Mouse (Mus musculus): Measurements from ENCODE around the gene Dnajb11. TPM values are rescaled to one million over a fixed set of nuclear protein-coding genes. Genes with fewer than 3 reads are reported as not detected.

Dnajb11 gene
- polyA plus RNA-seq, 1 experiment from 2014 or later: 89.5 TPM

DNA sequence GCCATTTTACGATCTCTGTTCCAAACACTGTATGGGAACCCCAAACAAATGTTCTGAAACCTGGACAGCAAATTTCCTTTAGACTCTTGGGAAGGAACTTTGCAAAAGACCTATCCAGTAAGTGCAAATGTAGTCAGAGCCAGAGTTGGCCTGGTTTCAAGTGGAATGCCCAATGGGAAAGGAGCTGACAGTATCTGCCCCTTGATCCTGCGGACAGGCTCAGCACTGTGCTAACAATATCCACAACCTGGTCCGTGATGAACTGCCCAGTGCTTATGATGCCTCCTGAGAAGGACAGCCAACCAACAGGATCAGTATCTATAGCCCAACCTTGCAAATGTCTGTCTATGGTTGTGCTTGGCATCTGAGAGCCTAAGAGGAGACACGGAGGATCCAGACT lies 12.2 kb upstream of the Dnajb11 start:
- no peak overlapping the region for H3K4me3 ChIP-seq (replicated peaks; ENCODE audit: low read depth, low read length)
- H3K9me3 ChIP-seq (ENCODE audit: control insufficient read depth, low read length): no peaks in the 10 kb centered on the region
- 87% methylated on average over 4 of the region's 4 CpGs for WGBS
- no peak for DNase-seq
- no peaks in the 10 kb centered on the region; the same call in 1 of the 2 replicates for H3K4me1 ChIP-seq (ENCODE audit: control insufficient read depth, insufficient read depth, low read length)
- H3K27ac ChIP-seq (replicated peaks; ENCODE audit: low read depth, low read length): no peak overlapping the region
- no peak overlapping the region for H3K4me2 ChIP-seq (ENCODE audit: low read length)
- no peak for ATAC-seq (ENCODE audit: low FRiP score, low TSS enrichment)
- H3K9ac ChIP-seq (replicated peaks; ENCODE audit: low read length): no peak overlapping the region
- no peaks in the 10 kb centered on the region for H3K27me3 ChIP-seq (ENCODE audit: control insufficient read depth, insufficient read depth, low read length)
- H3K36me3 ChIP-seq (ENCODE audit: control insufficient read depth, insufficient read depth, low read length): no peaks in the 10 kb centered on the region

DNA sequence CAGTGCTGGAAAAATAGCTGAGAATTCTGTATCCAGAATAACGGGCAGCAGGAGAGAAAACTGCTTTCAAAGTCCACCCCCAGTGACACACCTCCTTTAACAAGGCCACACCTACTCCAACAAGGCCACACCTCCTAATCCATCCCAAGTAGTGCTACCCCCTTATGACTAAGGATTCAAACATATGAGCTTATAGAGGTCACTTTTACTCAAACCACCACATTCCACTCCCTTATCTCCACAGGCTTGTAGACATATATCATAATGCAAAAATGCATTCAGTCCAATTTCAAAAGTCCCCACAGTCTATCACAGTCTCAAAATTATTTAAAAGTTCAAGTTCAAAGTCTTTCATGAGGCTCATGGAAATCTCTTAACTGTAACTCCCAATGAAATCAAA lies 10.0 kb upstream of the Dnajb11 start:
- DNase-seq: no peak
- H3K4me1 ChIP-seq (ENCODE audit: control insufficient read depth, insufficient read depth, low read length): no peaks in the 10 kb centered on the region; the same call in 1 of the 2 replicates
- no peaks in the 10 kb centered on the region for H3K36me3 ChIP-seq (ENCODE audit: control insufficient read depth, insufficient read depth, low read length)
- no peaks in the 10 kb centered on the region for H3K27me3 ChIP-seq (ENCODE audit: control insufficient read depth, insufficient read depth, low read length)
- H3K9me3 ChIP-seq (ENCODE audit: control insufficient read depth, low read length): no peaks in the 10 kb centered on the region
- WGBS: 86% methylated on average over 1 of the region's 1 CpGs
- H3K27ac ChIP-seq (replicated peaks; ENCODE audit: low read depth, low read length): no peak overlapping the region
- H3K4me3 ChIP-seq (replicated peaks; ENCODE audit: low read depth, low read length): no peak overlapping the region
- no peak overlapping the region for H3K9ac ChIP-seq (replicated peaks; ENCODE audit: low read length)
- no peak for ATAC-seq (ENCODE audit: low FRiP score, low TSS enrichment)
- H3K4me2 ChIP-seq (ENCODE audit: low read length): no peak overlapping the region

DNA sequence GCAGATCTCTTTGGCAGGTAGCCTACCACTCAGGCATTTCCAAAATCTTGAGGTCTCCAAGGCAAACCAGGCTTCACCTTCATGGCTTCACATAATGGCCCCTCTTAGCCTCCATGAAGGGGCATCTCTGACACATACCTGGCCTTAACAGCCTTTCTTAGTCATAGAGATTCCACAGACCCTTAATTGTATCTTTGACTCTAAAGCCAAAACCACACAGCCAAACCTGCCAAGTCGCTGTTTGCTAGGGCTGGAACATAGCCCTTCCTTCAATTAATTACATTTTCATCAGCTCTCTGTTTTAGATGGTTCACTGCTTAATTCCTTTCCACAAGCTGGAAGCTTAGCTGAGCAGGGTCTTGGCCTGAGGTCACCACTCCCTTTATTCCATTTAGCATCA lies 9.3 kb upstream of the Dnajb11 start:
- no peak for DNase-seq
- 98% methylated on average over 1 of the region's 1 CpGs for WGBS
- no peak overlapping the region for H3K4me3 ChIP-seq (replicated peaks; ENCODE audit: low read depth, low read length)

DNA sequence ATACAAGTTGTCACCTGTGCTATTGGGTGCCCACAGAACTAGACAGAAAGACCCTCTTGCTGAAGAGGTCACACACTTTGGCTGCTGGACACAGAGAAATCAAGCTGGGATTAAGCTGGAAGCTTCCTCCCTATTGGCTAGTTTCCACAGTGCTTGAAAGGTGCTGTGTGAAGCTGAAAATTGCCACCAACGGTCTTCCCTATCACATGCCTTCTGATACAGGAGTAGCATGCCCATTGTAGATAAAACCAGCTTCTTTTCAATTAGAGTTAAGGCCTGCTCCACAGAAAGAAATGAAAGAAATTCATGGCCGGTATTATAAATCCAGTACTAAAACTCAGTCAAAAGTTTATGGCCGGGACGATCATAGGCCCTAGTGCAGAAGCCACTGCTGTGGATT lies 4.9 kb upstream of the Dnajb11 start:
- ATAC-seq (ENCODE audit: low FRiP score, low TSS enrichment) (no peak), DNase-seq (no peak)
- 94% methylated on average over 4 of the region's 4 CpGs for WGBS
- Histone ChIP-seq H3K4me2 (ENCODE audit: low read length) (no peak overlapping the region), H3K9me3 (ENCODE audit: control insufficient read depth, low read length) (no peaks in the 10 kb centered on the region), H3K4me3 (replicated peaks; ENCODE audit: low read depth, low read length) (no peak overlapping the region), H3K4me1 (ENCODE audit: control insufficient read depth, insufficient read depth, low read length) (peaks cover 9% of the 10 kb centered on the region), H3K27me3 (ENCODE audit: control insufficient read depth, insufficient read depth, low read length) (no peaks in the 10 kb centered on the region), H3K36me3 (ENCODE audit: control insufficient read depth, insufficient read depth, low read length) (0 out of 2 replicates have a peak, but pooled peaks cover 6% of the 10 kb centered on the region), H3K9ac (replicated peaks; ENCODE audit: low read length) (no peak overlapping the region), H3K27ac (replicated peaks; ENCODE audit: low read depth, low read length) (no peak overlapping the region)

More for the DNA sequence above, 9.3 kb upstream of the Dnajb11 start:
- no peak overlapping the region for H3K27ac ChIP-seq (replicated peaks; ENCODE audit: low read depth, low read length)
- no peaks in the 10 kb centered on the region for H3K27me3 ChIP-seq (ENCODE audit: control insufficient read depth, insufficient read depth, low read length)
- H3K4me1 ChIP-seq (ENCODE audit: control insufficient read depth, insufficient read depth, low read length): no peaks in the 10 kb centered on the region; the same call in 1 of the 2 replicates
- no peak overlapping the region for H3K4me2 ChIP-seq (ENCODE audit: low read length)
- no peak overlapping the region for H3K9ac ChIP-seq (replicated peaks; ENCODE audit: low read length)
- H3K9me3 ChIP-seq (ENCODE audit: control insufficient read depth, low read length): no peaks in the 10 kb centered on the region
- no peak for ATAC-seq (ENCODE audit: low FRiP score, low TSS enrichment)
- 0 out of 2 replicates have a peak, but pooled peaks cover 1% of the 10 kb centered on the region for H3K36me3 ChIP-seq (ENCODE audit: control insufficient read depth, insufficient read depth, low read length)

DNA sequence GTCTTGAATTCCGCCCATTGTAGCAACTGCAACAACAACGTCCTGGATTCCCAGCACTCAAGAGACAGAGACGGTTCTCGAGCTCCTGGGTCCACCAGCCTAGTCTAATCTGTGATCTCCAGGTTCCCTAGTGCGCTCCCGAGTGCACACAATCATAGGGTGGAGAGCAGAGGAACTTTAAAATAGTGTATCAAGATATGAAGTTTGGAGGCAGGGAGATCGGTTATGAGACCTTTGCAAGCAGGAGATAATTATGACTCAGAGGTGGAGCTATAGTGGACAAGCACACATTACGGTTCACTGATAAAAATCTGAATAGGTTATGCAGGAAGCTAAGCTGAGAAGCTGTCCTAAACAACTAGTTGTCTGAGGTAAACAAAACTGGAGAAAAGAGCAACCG lies 872 bp upstream of the Dnajb11 start:
- 12% methylated on average over 9 of the region's 9 CpGs for WGBS
- no peak for DNase-seq
- H3K27me3 ChIP-seq (ENCODE audit: control insufficient read depth, insufficient read depth, low read length): no peaks in the 10 kb centered on the region
- H3K27ac ChIP-seq (replicated peaks; ENCODE audit: low read depth, low read length): no peak overlapping the region
- peaks cover 12% of the 10 kb centered on the region; the same call in 1 of the 2 replicates for H3K36me3 ChIP-seq (ENCODE audit: control insufficient read depth, insufficient read depth, low read length)
- H3K9me3 ChIP-seq (ENCODE audit: control insufficient read depth, low read length): no peaks in the 10 kb centered on the region
- no peak for ATAC-seq (ENCODE audit: low FRiP score, low TSS enrichment)
- peak overlapping the region; percentile 84 for H3K4me3 ChIP-seq (replicated peaks; ENCODE audit: low read depth, low read length)
- peak overlapping the region; percentile 88 for H3K4me2 ChIP-seq (ENCODE audit: low read length)
- H3K9ac ChIP-seq (replicated peaks; ENCODE audit: low read length): peak overlapping the region; percentile 52
- peaks cover 16% of the 10 kb centered on the region for H3K4me1 ChIP-seq (ENCODE audit: control insufficient read depth, insufficient read depth, low read length)

DNA sequence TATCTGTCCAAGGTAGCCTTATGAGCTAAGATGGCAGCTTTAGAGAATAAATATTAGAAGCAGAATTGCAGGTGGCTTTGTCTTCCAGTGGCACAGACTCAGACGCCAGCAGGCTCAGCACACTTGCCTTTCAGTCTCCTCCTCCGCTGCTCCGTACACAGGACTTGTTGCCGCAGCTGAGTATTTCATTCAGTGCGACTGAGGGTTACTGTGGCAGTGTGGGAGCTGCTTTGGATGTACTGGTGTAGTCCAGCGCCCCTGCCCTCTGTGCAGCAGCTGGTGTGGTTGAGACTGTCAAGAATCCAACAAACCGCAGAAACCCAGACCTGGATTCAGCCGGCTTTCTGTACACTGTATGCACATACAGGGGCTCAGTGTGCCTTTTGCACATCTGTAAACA lies 14.8 kb downstream of the Dnajb11 start:
- Histone ChIP-seq H3K4me1 (ENCODE audit: control insufficient read depth, insufficient read depth, low read length) (no peaks in the 10 kb centered on the region), H3K27ac (replicated peaks; ENCODE audit: low read depth, low read length) (no peak overlapping the region), H3K4me2 (ENCODE audit: low read length) (no peak overlapping the region), H3K4me3 (replicated peaks; ENCODE audit: low read depth, low read length) (no peak overlapping the region), H3K9me3 (ENCODE audit: control insufficient read depth, low read length) (no peaks in the 10 kb centered on the region), H3K9ac (replicated peaks; ENCODE audit: low read length) (no peak overlapping the region), H3K27me3 (ENCODE audit: control insufficient read depth, insufficient read depth, low read length) (no peaks in the 10 kb centered on the region), H3K36me3 (ENCODE audit: control insufficient read depth, insufficient read depth, low read length) (peaks cover 62% of the 10 kb centered on the region)
- WGBS: 97% methylated on average over 8 of the region's 8 CpGs
- ATAC-seq (ENCODE audit: low FRiP score, low TSS enrichment) (no peak), DNase-seq (no peak)

DNA sequence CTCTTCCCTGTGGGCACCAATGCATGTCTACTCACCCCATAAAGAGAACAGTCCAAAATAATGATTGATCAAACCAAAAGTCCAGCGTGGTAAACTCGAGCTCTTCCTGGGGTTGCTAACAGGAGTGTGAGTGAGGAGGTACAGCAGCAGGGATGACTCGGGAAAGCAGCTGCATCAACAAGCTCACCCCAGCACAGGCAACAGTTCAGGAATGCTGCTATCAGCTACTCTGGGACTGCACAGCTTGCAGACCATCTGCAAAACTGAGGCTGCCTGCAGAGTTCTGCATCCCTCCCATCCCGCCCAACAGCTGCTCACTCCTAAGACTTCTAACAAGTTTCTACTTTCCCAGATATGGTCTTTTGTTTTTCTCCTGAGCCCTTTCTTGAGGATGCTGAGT lies 15.7 kb downstream of the Dnajb11 start:
- Histone ChIP-seq H3K4me2 (ENCODE audit: low read length) (no peak overlapping the region), H3K9ac (replicated peaks; ENCODE audit: low read length) (no peak overlapping the region), H3K4me1 (ENCODE audit: control insufficient read depth, insufficient read depth, low read length) (no peaks in the 10 kb centered on the region), H3K36me3 (ENCODE audit: control insufficient read depth, insufficient read depth, low read length) (peaks cover 53% of the 10 kb centered on the region), H3K27me3 (ENCODE audit: control insufficient read depth, insufficient read depth, low read length) (no peaks in the 10 kb centered on the region), H3K27ac (replicated peaks; ENCODE audit: low read depth, low read length) (no peak overlapping the region), H3K9me3 (ENCODE audit: control insufficient read depth, low read length) (no peaks in the 10 kb centered on the region), H3K4me3 (replicated peaks; ENCODE audit: low read depth, low read length) (no peak overlapping the region)
- DNase-seq (no peak), ATAC-seq (ENCODE audit: low FRiP score, low TSS enrichment) (no peak)
- 84% methylated on average over 4 of the region's 4 CpGs for WGBS

DNA sequence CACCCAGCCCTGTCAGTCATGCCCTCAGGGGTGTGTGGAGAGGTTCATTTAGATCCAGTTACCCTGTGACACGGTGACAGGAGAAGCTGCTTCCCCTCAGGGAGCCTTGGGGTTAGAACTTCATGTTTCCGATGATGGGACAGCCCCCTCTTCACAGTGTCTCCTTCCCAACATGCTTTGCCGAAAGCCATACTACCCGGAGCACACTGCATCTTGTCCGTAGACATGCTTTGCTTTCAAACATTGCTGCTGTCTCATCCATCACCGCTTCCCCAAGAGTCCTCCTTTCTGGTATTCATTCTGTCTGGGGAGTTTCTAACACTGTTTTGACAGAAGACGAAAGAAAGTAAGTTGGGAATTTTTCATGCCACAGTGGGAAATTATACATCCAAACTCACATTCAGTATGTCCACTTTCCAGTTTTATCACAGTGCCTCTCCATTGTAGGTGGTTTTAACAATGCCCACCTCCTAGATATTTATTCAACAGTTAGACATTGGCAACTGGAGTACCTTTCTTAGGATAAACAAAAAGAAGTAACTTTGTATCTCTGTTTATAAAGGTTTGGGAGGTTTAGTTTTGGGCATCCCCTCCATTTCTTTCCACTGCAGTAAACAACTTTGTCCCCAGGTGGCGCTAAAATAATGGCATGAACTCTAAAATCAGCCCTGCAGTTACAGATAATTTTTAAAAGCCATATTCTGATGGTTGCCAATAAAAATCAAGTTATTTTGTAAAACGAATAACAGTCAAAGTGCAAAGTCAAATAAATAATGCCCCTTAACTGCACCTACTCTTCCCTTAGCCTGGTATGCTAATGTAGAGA lies 18.8 kb downstream of the Dnajb11 start:
- Histone ChIP-seq H3K36me3 (ENCODE audit: control insufficient read depth, insufficient read depth, low read length) (peaks cover 23% of the 10 kb centered on the region), H3K27ac (replicated peaks; ENCODE audit: low read depth, low read length) (no peak overlapping the region), H3K27me3 (ENCODE audit: control insufficient read depth, insufficient read depth, low read length) (no peaks in the 10 kb centered on the region), H3K4me1 (ENCODE audit: control insufficient read depth, insufficient read depth, low read length) (no peaks in the 10 kb centered on the region), H3K9me3 (ENCODE audit: control insufficient read depth, low read length) (no peaks in the 10 kb centered on the region), H3K4me2 (ENCODE audit: low read length) (no peak overlapping the region), H3K9ac (replicated peaks; ENCODE audit: low read length) (no peak overlapping the region), H3K4me3 (replicated peaks; ENCODE audit: low read depth, low read length) (no peak overlapping the region)
- DNase-seq (peak; percentile 77), ATAC-seq (ENCODE audit: low FRiP score, low TSS enrichment) (no peak)
- 51% methylated on average over 9 of the region's 9 CpGs for WGBS

All from midbrain, embryonic 14.5 days (tissue).